Mouse (Mus musculus) retina, adult 2 months (tissue): ENCODE measurements at regions not wholly inside any gene's neighbourhood (a gene's known extent, or its start where the extent isn't known, plus 50 kb on each side); places are given as distances from the start of the nearest gene placed in this dataset.
"Not testable (repeated sequence)": the region's sequence is repeated elsewhere in the genome, so short reads cannot be mapped to it uniquely, and the experiment has no call there.

ENCODE experiments used
- DNase-seq: peaks from one replicate; pipeline ENCODE4 v3.0.0-alpha.2; 2012; ENCODE audit warnings: low read depth, low spot score

DNA sequence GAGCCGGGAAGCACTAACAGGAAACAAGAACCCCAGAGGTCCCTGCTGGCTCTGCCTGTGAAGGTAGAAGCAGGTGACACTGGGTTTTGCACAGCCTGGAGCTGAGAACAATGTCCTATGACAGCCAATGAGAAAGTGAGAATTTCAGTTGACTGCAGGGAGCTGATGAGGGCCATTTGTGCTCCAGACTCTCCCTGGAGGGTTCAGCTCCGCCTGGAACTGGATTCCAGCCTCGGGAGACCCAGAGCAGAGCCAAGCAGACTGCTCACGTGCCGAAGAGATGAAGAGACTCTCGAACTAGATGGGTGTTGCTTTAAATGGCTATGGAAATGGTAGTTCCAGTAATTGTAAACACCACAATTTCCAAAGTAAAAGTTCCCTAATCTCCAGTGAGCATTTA is 93.5 kb downstream of the Cand1 start:
- no peak for DNase-seq

DNA sequence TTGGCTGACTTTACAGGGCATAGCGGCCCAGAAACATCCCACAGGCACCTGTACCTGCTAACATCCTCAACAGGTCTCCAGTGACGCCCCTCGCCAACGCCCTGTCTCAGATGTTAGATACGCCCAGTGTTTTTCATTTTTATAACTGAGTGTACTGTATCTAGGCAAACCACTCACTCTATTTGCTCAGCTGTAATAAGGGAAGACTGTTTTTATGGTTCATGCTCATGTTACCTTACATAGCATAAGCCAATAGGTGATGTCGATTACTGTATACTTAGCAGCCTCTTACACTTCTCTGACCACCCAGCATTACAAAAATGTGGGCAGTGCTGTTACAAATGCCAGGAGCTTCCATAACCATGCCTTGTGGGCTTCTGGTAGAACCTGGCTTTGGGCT is 97.0 kb downstream of the Cand1 start:
- DNase-seq, result no peak

DNA sequence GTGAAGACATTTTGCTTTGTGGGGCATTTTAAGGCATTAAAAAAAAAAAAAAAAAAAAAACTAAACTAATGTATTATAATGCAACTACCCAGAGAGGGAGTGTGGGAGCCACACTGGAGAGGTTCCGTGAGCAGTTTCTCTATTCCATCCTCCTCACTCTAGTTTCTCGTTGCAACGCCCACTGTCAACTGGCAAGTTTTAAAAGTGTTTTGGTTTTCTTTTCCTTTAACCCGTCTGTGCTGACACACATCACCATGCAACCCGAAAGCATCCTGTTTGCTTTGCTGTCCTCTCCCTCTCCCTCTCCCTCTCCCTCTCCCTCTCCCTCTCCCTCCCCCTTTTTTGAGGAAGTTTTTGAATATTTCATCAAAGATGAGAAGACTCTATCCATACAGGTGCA is 97.5 kb downstream of the Cand1 start:
- DNase-seq, result no peak

DNA sequence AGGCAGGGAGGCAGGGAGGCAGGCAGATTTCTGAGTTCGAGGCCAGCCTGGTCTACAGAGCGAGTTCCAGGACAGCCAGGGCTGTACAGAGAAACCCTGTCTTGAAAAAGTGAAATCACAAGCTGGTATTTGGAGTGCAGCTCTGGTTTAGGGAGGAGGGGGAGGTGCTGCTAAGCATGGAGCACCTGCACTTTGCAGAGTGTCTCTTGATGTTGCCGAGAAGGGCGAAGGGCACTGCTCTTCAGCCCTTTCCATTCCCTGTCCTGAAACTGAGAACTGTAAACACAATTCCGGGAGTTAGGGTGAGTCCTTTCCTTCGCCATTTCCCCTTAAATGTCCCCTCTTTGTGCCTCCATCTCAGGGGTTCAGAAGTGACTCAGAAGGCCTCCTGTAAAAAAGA is 101.6 kb downstream of the Cand1 start:
- no peak for DNase-seq

DNA sequence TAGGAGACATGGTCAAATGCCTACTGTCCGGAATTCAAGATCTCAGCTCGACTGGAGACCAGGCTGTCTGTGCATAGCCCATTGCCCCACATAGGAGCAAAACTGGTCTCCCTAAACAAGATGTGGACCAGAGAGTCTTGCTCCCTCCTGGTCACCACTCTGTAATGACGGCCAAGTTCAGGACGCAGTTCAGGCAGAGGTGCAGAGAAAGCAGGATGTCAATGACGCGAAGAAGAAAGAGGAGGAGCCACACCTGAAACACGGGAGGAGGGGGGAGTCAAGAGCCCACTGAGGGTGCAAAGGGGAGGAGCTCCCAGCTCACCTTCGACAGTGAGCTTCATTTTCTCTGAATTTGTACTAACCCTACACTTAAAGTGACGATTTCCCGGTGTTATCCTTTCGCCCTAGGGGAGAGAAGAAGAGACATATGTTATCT is 104.3 kb downstream of the Cand1 start:
- no peak for DNase-seq

DNA sequence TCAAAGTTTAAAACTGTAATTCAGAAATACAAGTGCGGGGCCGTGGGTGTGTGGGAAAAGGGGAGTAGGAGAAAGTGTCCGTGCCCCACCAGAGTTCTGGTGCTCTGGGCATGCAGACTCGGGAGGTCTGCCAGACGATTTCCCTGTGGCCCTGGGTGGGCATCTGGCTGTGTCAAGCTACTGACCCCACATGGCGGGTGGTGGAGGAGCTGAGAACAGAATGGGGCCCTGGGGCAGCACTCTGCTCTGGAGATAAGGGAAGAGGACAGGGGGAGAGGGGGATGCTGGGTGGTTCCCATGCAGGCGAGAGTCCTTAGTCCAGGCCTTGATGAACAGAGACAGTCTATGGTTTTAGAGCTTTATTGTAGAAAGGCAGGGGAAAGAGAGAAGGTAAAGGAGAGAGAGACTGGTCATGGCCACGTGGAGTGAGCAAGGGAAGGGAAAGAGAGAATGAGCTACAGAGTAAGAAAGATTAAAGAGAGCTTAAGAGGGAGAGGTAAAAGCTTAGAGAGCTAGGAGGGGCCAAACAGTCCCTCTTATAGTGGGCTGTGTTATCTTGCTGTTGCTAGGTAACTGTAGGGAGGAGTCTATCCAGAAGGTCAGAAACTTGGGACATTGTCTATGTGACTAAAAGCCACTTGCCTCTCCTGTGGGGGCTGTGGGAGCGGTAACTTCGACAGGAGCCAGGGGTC is 104.9 kb downstream of the Cand1 start:
- DNase-seq, result peak; percentile 36

DNA sequence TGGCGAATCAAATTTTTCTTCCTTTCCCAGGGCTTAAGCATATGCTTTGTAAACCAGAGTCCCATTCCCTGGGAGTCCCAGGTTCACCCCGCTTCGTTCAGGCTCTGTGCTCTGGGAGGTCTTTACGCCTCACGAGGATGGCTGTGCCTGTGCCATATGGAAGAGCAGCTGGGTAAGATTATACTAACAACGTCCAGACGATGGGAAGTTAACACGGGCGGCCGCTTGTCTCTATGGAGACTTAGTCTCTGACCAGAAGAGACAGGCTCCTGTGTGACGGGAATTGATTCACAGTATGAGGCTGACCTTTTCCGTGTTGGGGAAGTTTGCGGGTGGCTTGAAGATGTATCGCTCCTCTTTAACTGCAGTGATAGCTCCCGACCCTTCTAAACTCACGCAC is 107.9 kb downstream of the Cand1 start:
- DNase-seq, result no peak

DNA sequence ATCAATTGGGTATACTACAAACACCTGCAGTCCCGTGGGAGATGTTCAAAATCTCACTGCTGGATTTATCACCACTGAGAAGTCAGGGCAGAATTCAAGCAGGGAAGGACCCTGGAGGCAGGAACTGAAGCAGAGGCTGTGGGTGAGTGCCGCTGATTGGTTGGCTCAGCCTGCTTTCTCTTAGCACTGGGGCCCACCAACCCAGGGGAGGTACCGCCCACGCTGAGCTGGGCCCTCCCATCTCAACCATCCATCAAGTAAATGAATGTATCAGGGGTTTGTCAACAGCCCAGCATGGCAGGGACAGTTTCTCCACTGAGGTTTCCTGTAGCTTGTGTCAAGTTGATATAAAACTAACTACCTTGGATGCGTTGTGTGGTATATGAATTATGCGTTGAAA is 109.2 kb downstream of the Cand1 start:
- no peak for DNase-seq

DNA sequence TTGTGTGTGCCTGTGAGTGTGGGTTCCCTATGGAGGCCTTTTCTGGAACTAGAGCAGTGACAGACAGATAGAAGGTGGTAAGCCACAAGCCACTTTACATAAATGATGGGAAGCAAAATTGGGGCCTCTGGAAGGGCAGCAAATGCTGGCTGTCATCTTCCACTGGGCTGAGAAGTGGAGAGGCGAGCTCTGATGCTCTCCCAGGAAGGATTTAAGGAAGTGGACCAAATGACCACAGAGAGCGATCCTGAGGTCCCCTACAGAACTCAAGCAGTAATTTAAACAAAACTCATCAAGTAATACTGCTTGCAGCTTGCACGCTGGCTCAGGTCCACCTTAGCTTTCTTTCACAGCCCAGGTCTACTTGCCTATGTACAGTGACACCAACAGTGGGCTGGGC is 111.8 kb downstream of the Cand1 start:
- DNase-seq, result no peak

DNA sequence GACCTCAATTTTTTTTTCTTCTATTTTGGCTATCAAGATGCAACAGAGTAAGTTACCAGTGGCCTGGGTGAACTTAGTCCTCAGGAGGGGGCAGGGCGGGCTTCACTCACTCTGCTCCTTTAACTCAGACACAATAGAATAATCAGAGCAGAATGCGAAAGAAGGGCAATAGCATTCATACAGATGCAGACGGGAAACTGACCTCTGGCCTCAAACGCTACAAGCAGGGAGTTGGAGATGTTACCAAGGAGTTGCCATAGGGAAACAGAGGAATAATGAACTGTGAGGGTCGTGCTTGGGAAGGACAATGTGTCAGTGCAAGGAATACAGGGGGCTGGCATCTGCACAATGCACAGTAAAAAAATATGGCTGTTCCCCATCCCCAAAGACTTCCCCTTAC is 116.3 kb downstream of the Cand1 start:
- no peak for DNase-seq

DNA sequence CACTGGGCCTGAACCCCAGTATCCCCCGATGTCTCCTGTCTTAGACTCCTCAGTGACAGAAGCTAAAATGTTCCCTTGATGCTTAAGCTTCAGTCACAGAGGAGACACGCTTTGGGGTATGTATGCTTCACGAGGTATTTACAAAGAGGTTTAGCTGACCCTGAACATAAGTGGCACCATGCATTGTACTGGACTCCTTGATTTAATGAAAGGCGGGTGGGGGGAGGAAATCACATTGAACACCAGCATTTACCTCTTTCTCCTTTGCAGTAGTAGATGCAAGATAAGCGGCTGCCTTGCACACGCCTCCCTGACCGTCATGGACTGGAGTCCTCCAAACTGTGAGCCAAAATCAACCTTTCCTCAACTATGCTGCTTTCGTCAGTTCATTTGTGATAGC is 117.5 kb downstream of the Cand1 start:
- no peak for DNase-seq

DNA sequence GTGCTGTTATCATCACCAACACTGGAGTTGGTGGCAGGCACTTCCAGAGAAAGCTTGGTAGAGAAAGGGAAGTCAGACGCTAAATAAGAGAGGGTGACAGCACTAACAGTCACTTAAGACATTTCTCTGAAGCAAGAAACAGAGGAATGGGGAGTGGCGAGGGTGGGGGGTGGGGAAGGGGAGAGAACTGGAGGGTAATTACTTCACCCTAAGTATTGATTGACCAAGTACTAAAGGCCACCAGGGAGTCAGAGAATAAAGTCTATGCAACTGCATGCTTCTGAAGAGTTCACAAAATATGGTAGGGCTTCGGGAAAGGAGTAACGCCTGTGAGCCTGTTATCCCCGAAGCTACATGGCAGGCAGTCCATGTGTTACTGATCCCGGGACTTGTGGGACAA is 118.3 kb downstream of the Cand1 start:
- DNase-seq, result no peak

DNA sequence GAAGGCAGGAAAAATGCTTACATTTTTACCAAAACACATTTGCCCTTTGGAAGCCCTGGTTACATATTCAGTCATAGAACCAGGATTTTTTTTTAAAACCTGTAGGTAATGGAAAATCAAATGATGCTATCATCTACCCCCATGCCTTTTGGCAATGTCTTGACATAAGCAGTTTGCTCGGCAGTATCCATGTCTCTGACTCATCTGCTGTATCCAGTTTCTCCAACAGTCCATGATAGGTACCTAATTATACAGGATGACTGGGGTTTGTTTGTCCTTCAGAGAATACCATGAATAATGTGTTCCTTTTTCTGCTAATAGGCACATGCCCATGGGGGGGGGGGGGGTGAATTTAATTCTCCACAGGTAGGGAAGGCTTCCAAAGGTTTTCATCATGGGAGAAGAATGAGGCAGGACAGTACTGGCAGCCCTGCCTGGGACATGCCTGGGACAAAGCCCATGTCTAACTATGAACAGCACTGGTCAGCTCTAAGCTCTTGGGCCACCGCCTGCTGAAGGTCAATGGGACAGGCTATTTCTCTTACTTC is 122.9 kb downstream of the Cand1 start:
- no peak for DNase-seq

DNA sequence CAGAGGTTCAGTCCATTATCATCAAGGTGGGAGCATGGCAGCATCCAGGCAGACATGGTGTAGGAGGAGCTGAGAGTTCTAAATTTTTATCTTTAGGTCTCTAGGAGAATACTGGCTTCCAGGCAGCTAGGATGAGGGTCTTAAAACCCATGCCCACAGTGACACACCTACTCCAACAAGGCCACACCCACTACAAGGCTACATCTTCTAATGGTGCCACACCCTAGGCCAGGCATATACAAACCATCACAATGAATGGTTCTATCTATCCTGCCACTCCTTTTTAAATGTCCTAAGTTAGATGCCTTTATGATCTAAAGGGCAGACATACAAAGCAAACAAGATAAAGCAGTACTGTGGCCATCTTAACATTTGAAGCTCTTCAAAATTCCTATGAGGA is 124.7 kb downstream of the Cand1 start:
- not testable (repeated sequence) for DNase-seq

DNA sequence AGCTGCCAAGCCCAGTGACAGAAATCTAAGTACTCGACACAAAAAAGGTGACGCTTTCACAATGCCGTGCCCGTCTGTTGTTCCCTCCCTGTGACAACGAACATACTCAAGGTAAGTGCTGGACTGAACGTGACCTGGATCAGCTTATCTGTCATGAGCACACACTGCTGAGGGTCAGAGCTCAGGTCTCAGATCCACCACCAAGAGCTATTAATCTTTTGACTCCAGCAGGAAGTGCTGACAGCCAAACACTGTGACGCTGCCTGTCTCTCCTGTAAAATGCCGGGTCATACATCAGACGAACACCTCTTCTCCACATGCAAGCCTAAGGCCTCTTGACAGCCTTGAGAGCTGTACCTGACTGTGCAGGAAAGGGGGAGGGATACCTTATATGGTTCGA is 125.2 kb downstream of the Cand1 start:
- DNase-seq, result no peak

DNA sequence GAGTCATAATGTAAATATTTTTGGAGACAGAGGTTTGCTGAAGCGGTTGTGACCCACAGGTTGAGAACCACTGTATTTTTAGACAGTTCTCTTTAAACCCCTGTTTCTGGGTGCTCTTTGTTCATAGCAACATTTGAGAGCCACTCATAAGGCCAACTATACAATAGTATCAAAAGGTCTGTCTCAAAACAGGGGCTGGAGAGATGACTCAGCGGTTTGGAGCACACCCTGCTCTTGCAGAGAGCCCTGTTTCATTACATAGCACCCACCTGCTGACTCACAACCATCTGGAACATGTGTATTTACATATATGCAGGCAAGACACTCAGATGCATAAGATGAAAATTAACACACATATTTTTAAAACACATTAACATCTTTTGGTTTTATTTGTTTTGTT is 128.0 kb downstream of the Cand1 start:
- DNase-seq, result no peak

DNA sequence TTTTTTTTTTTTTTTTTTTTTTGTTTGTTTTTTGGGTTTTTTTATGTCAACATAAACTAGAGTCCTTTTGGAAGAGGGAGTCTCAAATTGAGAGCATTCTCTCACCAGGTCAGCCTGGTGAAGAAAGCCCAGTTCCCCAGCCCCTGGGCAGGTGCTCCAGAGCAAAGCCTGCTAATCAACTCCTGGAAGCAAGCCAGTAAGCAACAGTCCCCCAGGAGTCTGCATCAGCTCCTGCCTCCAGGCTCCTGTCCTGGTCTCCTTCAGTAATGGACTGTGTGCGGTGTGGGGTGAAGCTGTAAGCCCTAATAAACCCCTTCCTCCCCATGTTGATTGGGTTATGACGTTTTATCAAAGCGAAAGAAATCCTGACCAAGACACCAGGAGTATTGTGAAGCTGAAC is 128.4 kb downstream of the Cand1 start:
- DNase-seq, result no peak

DNA sequence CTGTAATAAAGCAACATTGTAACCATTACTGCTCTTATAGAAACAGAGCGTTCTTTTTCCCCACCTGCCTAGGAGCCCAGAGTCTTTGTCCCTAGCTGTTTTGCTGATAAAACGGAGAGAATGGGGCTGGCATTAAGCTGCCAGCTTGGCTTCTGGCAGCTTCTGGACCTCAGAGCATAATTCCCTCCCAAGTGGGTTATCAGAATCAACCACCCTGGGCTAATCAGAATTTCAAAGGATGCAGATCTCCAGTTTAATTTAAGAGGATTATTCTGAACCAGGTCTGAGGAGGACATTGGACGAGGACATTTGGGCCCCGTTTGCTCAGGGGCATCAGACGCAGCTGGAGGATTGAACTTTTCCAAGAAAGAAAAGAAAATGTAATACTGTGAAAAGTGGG is 129.2 kb downstream of the Cand1 start:
- no peak for DNase-seq

DNA sequence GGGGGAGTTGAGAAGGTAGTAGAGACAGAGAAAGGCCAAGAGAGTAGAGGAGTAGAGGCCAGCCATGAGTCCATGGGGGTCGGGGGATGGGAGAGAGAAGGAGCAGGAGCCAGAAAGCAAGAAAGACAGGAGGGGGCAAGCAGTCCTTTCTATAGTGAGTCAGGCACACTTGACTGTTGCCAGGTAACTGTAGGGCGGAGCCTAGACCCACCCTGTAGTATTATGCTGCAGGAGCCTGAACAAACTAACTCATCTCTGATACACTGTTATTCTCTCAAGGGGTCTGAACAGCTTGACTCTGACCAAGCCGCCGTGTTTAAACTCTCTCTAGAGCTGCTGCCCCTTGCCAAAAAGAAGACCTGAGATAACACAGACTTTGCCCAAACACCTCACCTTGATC is 130.6 kb downstream of the Cand1 start:
- DNase-seq, result no peak

DNA sequence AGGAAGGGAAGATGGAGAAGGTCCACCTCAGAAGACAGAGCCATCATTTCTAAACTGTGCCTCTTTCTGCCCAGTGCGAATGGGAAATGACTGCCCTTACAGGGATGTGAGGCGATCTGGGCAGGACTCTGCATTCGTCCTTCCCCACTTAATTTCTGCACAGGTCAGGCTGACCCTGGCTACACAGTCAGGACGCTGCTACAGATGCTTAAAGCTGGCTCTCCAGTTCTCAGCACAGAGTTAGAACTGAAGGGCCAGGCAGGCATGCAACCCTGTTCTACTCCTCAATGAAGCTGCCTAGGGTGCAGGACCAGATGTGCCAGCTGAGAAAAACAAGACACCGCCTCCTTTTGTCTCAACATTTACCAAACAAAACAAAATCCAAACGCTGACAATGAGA is 132.1 kb downstream of the Cand1 start:
- DNase-seq, result no peak

DNA sequence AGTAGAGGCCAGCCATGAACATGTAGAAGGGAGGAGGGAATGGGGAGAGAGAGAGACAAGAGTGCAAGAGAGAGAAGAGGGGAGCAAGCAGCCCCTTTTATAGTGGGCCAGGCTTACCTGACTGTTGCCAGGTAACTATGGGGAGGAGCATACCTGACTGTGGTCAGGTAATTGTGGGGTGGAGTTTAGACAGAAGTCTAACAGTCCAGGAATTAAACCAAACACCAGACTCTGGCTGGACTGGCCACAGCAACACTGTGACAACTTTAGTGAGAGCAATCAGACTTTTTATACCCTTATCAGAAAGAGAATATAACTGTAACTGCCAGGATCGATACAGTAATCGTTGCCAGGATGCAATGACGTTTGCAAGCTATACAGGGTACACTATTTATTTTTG is 133.8 kb downstream of the Cand1 start:
- DNase-seq, result no peak

DNA sequence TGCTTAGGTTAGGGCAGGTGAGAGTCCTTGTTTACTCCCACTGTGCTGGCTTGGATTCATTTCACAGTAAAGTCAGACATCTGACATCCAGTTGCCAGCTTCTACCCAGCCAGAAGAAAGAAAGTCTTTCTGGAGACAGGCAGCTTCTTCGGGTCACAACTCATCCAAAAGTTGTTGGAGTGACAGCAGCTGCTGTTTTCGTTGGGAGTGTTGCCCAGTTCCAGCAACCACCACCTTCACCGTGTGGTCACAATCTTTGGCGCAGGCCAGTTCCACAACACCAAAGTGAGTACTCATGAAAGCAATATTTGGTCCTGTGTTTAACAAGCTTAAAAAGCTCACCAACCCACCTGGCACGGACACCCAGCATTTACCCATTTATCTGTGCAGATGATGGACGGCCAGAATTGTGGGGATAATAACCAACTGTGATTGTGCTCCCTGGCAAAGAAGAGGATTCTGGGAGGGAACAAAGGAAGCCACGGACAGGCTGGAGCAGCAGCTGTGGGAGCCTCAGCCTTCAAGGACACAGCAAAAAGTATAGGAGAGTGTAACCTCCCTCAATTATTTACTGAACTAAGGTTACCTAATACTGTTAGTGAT is 134.5 kb downstream of the Cand1 start:
- DNase-seq, result no peak

DNA sequence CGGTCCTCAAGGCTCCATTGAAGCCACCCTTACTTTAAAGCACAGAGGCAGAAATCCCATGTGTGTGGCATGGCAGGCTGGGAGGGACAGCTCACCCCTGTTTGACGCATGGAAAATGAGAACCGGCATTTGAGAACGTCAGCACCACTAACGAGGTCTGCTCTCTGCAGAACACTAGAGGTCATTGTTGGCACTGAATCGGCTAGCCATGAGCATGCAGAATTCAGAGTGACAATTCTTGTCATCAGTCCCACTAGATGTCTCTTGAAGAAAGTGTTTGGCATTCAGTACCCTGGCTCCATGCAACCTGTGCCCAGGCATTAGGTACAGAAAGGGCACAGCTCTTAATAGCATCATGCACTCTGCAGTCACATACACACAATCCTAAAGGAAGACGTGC is 139.3 kb downstream of the Cand1 start:
- DNase-seq, result no peak
